Mouse (Mus musculus) liver, adult 2 months (tissue): ENCODE data around the gene H6pd. TPM values are rescaled to one million over a fixed set of nuclear protein-coding genes. Genes with fewer than 3 reads are reported as not detected.
A peak's percentile ranks its signal among the peaks of the same experiment; 100 is the strongest.

ENCODE experiments used
- DNase-seq: peaks from one replicate; pipeline ENCODE4 v3.0.0-alpha.2; 2011; ENCODE audit warnings: low read depth, low spot score; ENCODE audit errors: extremely low read depth
- H3K27ac ChIP-seq: fragments of 200-500 bp; replicated peaks from 2 replicates; pipeline ENCODE4 v1.5.1; 2012; ENCODE audit warnings: low read depth, mild to moderate bottlenecking, control low read depth, inconsistent platforms, low read length; ENCODE audit not compliant: insufficient read depth
- H3K27me3 ChIP-seq: fragments of 200-500 bp; 2 replicates; pipeline ENCODE4 v1.6.1; 2012; ENCODE audit warnings: mild to moderate bottlenecking, moderate library complexity, low read length, inconsistent platforms; ENCODE audit not compliant: control insufficient read depth, insufficient read depth
- H3K36me3 ChIP-seq: fragments of 200-500 bp; 2 replicates; pipeline ENCODE4 v1.6.1; 2012; ENCODE audit warnings: low read length, inconsistent platforms; ENCODE audit not compliant: control insufficient read depth, insufficient read depth
- H3K4me1 ChIP-seq: fragments of 200-500 bp; 2 replicates; pipeline ENCODE4 v1.6.1; 2011; ENCODE audit warnings: low read length; ENCODE audit not compliant: control insufficient read depth, insufficient read depth
- H3K4me3 ChIP-seq: fragments of 200-500 bp; 2 replicates; pipeline ENCODE4 v1.5.1; 2011; ENCODE audit warnings: low read depth, mild to moderate bottlenecking, control low read depth, low read length, moderate library complexity; ENCODE audit not compliant: insufficient read depth
- H3K79me2 ChIP-seq: fragments of 200-500 bp; 2 replicates; pipeline ENCODE4 v1.6.1; 2012; ENCODE audit warnings: inconsistent platforms, mild to moderate bottlenecking, low read length, moderate library complexity; ENCODE audit not compliant: control insufficient read depth, insufficient read depth
- H3K9ac ChIP-seq: fragments of 200-500 bp; 2 replicates; pipeline ENCODE4 v1.6.1; 2012; ENCODE audit warnings: low read depth, mild to moderate bottlenecking, control low read depth, inconsistent platforms, low read length
- CTCF ChIP-seq: fragments of 200-500 bp; IDR thresholded peaks from 2 replicates; pipeline ENCODE4 v1.5.1; 2011; ENCODE audit warnings: low read depth, low read length, control low read depth
- POLR2A ChIP-seq: fragments of 200-500 bp; IDR thresholded peaks from 2 replicates; pipeline ENCODE4 v1.6.1; 2011; ENCODE audit warnings: low read length, control low read depth; ENCODE audit not compliant: insufficient read depth; ENCODE audit errors: extremely low read depth
- WGBS: fragments of 180-500 bp; shearing (Covaris S2); methylation state at CpG from one replicate; pipeline ENCODE4 v1.1.7; 2018; 5-methylcytosine and 5-hydroxymethylcytosine counted together
- polyA plus RNA-seq: library from polyadenylated mRNA; depleted of rRNA; stranded (reverse); fragments of >200 nt; gene quantifications from 2 replicates; pipeline ENCODE4 v1.2.3, GENCODE M21; 2012
- total RNA-seq: library from RNA; depleted of rRNA; stranded (reverse); fragments of >200 nt; gene quantifications from 2 replicates; pipeline ENCODE4 v1.2.3, GENCODE M21; 2014

H6pd gene
- total and polyA plus RNA-seq, 2 experiments, result 121 to 205 TPM

DNA sequence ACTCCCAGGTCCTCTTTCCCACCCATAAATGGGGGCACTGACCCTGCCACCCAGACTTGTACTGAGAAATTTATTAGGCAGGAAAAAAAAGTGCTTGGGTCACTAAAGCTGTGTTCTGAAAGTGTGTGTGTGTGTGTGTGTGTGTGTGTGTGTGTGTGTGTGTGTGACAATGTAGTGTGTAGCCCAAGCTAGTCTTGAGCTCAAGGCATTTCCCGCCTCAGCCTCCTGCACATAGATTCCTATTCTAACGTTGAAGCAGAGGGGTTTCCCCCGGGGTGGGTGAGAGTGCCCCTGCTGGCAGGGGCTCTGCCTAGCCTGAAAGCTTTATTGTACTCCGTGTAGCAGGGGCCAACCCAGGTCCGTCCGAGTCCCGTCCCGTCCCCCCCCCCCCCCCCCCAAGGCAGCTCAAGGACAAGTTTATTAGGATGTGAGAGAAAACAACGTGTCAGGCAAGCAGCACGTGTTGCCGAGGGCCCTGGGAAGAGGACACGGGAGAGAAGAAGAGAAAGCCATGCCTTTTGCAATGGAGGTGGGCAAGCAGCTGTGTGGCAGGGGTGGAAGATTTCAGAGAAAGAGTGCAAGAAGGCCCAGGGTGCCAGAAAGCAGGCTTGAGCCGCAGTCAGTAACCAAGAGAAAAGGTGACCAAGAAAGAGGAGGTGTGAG lies 40.9 kb upstream of the H6pd start:
- H3K79me2 ChIP-seq, result no peaks in the 10 kb centered on the region
- no peak overlapping the region for H3K27ac ChIP-seq
- peaks cover 5% of the 10 kb centered on the region for H3K27me3 ChIP-seq
- TF ChIP-seq CTCF (no peak), POLR2A (no peak)
- no peak overlapping the region for H3K4me3 ChIP-seq
- 51% methylated on average over 13 of the region's 13 CpGs for whole genome bisulfite sequencing
- no peak for DNase-seq
- H3K4me1 ChIP-seq, result peaks cover 8% of the 10 kb centered on the region
- no peak overlapping the region for H3K9ac ChIP-seq
- no peaks in the 10 kb centered on the region for H3K36me3 ChIP-seq

DNA sequence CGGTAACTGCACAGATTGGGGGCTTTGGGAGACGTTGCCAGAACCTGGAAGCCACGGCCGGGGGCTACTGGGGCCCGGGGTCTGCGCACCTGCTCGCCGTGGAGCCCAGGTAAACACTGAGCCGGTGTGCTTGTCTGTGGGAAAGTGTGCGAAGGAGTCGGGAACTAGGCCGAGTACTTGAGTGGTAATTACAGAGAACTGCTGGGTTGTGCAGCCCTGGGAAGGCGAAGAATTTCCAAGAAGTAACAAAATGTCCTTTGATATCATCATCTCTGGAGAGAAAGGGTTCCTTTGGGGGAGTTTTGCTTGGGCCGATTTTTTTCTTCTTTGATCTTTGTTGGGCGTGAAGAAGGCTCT lies 40.3 kb upstream of the H6pd start:
- H3K36me3 ChIP-seq, result no peaks in the 10 kb centered on the region
- 39% methylated on average over 15 of the region's 15 CpGs for WGBS
- DNase-seq, result no peak
- no peak for TF ChIP-seq POLR2A
- no peak for TF ChIP-seq CTCF
- H3K9ac ChIP-seq, result peak overlapping the region; percentile 57
- H3K4me1 ChIP-seq, result peaks cover 8% of the 10 kb centered on the region
- no peak overlapping the region for H3K27ac ChIP-seq
- no peaks in the 10 kb centered on the region for H3K79me2 ChIP-seq
- peaks cover 5% of the 10 kb centered on the region for H3K27me3 ChIP-seq
- peak overlapping the region; percentile 44; the same call in 1 of the 2 replicates for H3K4me3 ChIP-seq

DNA sequence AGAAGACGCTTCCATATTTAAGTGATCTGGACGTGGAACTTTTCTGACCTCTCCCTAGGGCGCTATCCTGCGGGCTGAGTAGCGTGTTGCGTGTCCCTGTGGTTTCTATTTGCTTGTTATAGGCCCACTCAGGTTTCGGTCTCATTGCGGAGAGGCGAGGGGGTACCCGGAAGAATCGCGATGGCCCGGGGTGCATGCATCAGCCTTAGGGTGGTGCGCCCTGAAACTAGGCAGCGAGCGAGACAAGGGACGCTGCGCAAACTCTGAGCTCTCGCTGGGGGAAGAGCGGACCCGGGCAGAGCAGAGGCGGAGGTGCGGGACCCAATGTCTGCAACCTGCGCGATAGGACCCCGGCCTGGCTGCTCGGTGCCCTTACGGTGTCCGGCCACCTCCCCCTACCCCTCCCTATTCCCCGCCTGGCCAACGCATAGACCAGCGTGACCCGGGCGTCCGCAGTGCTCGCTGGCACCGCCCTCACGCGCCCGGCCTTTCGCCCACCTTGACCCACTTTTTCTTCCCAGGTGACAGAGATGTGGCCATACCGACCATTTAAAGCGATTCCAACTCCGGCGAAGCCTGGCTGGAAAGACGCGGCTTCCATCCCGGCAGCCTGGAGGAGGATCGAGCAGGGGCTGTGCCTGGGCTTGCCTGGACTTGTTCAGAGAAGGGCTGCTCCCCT lies 39.8 kb upstream of the H6pd start:
- Histone ChIP-seq H3K27me3 (peaks cover 5% of the 10 kb centered on the region), H3K4me1 (peaks cover 8% of the 10 kb centered on the region), H3K9ac (peak overlapping the region; percentile 57), H3K79me2 (no peaks in the 10 kb centered on the region), H3K4me3 (peak overlapping the region; percentile 44), H3K27ac (no peak overlapping the region), H3K36me3 (no peaks in the 10 kb centered on the region)
- 2% methylated on average over 49 of the region's 49 CpGs for WGBS
- no peak for DNase-seq
- TF ChIP-seq POLR2A (no peak), CTCF (no peak)

DNA sequence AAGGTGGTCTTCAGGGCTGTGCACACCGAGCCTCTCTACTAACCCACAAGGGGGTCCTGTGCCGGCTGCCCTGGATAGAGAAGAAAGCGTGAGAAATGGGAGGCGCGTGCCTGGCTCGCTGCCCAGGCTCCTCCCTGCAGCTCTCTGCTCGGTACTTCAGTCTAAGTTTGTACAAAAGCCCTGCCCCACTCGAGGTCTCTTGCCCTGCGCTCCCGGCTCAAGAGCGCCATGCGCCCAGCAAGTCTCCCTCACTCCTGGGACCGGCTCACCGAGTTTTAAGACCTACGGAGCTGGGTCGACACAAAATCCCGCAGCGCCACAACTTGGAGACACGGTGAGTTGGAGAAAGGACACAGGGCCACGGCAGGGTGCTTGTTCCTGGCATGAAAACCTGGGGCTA lies 39.2 kb upstream of the H6pd start:
- WGBS, result under 1% methylated on average over 20 of the region's 20 CpGs
- Histone ChIP-seq H3K79me2 (no peaks in the 10 kb centered on the region), H3K27ac (no peak overlapping the region), H3K9ac (peak overlapping the region; percentile 57; the same call in 1 of the 2 replicates), H3K27me3 (peaks cover 5% of the 10 kb centered on the region), H3K4me1 (peaks cover 8% of the 10 kb centered on the region), H3K36me3 (no peaks in the 10 kb centered on the region), H3K4me3 (peak overlapping the region; percentile 44)
- TF ChIP-seq POLR2A (no peak), CTCF (no peak)
- DNase-seq, result peak; percentile 51

DNA sequence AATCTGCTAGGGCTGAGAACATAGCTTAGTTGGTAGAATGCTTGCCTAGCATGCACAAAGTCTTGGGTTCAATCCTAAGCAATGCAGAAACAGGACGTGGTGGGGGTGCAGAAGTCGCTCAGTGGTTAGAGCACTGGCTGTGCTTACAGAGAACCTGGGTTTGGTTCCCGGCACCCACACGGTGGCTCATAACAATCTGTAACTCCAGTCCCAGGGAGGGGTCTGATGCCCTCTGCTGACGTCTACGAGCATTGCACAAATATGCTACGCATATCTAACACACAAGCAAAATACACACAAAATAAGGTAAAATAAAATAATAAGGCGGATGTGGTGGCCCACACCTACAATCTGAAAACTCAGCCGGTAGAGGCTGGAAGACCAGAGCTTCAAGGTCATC lies 34.8 kb upstream of the H6pd start:
- peaks cover 5% of the 10 kb centered on the region for H3K4me1 ChIP-seq
- 96% methylated on average over 9 of the region's 9 CpGs for WGBS
- no peaks in the 10 kb centered on the region for H3K79me2 ChIP-seq
- no peak overlapping the region for H3K4me3 ChIP-seq
- no peaks in the 10 kb centered on the region for H3K36me3 ChIP-seq
- TF ChIP-seq CTCF (no peak), POLR2A (no peak)
- H3K27ac ChIP-seq, result no peak overlapping the region
- no peaks in the 10 kb centered on the region; the same call in 1 of the 2 replicates for H3K27me3 ChIP-seq
- H3K9ac ChIP-seq, result no peak overlapping the region
- DNase-seq, result no peak
